Mouse (Mus musculus) intestine, embryonic 16.5 days (tissue): ENCODE data around the gene Mettl7a3. TPM values are rescaled to one million over a fixed set of nuclear protein-coding genes. Genes with fewer than 3 reads are reported as not detected.
A peak's percentile ranks its signal among the peaks of the same experiment; 100 is the strongest.
"Not testable (repeated sequence)": the region's sequence is repeated elsewhere in the genome, so short reads cannot be mapped to it uniquely, and the experiment has no call there.

Experiments used
- ATAC-seq: fragments of 200-750 bp; cut with Nextera tagmentation; 2 replicates; pipeline ENCODE4 v1.8.0; 2017; ENCODE audit warnings: moderate TSS enrichment, moderate library complexity
- H3K27ac ChIP-seq: fragments of 300-500 bp; sonication (generic); 2 replicates; pipeline ENCODE4 v1.5.1; 2014; ENCODE audit warnings: mild to moderate bottlenecking, low read length
- H3K27me3 ChIP-seq: fragments of 300-500 bp; sonication (generic); replicated peaks from 2 replicates; pipeline ENCODE4 v1.6.1; 2014; ENCODE audit warnings: low read length, control low read depth, mixed read lengths; ENCODE audit not compliant: control insufficient read depth, insufficient read depth
- H3K36me3 ChIP-seq: fragments of 300-500 bp; sonication (generic); 2 replicates; pipeline ENCODE4 v1.6.1; 2014; ENCODE audit warnings: low read length, control low read depth; ENCODE audit not compliant: control insufficient read depth, insufficient read depth
- H3K4me1 ChIP-seq: fragments of 300-500 bp; sonication (generic); 2 replicates; pipeline ENCODE4 v1.6.1; 2014; ENCODE audit warnings: low read length, control low read depth, mixed read lengths; ENCODE audit not compliant: control insufficient read depth, insufficient read depth
- H3K4me2 ChIP-seq: fragments of 300-500 bp; sonication (generic); 2 replicates; pipeline ENCODE4 v1.6.1; 2014; ENCODE audit warnings: low read depth, low read length, control low read depth
- H3K4me3 ChIP-seq: fragments of 300-500 bp; sonication (generic); 2 replicates; pipeline ENCODE4 v1.5.1; 2014; ENCODE audit warnings: mild to moderate bottlenecking, low read length
- H3K9ac ChIP-seq: fragments of 300-500 bp; sonication (generic); 2 replicates; pipeline ENCODE4 v1.6.1; 2014; ENCODE audit warnings: low read depth, low read length
- H3K9me3 ChIP-seq: fragments of 300-500 bp; sonication (generic); 2 replicates; pipeline ENCODE4 v1.6.1; 2016; ENCODE audit warnings: low read length, control low read depth; ENCODE audit not compliant: control insufficient read depth
- WGBS: fragments of 180-500 bp; shearing (Covaris S2); extraction: QIAGEN DNeasy Blood & Tissue Kit; methylation state at CpG from one replicate; pipeline ENCODE4 v1.1.7; 2014; 5-methylcytosine and 5-hydroxymethylcytosine counted together
- polyA plus RNA-seq: library from polyadenylated mRNA; unstranded; fragments of >200 nt; fragmentation: Nextera tagmentation; extraction: Ambion mirVana; gene quantifications from 2 replicates; pipeline ENCODE4 v1.2.1, GENCODE M21; 2015

Mettl7a3 gene
- polyA plus RNA-seq, 1 experiment from 2014 or later, result not detected

DNA sequence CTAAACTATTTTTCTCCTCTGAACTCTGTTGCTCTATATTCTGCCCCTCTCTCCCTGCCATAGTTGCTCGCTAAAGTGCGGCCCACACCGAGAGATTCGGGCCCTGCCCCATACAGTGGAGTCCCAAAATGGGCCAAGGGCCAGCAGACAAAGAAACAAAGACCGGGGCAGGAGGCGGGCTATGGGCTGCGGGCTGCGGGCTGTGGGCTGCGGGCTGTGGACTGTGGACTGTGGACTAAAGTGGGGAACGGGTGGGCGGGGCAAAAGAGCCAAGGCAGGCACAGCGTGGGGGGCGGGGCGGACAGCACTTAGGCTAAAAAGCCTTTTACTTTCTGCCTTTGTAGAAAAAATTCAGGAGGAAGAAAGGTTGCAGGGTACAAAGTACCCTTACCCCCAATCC, 12.0 kb downstream of the Mettl7a3 start:
- Histone ChIP-seq H3K9me3 (peaks cover 3% of the 10 kb centered on the region; the same call in 1 of the 2 replicates), H3K27ac (no peak overlapping the region), H3K4me2 (no peak overlapping the region), H3K4me3 (no peak overlapping the region), H3K9ac (no peak overlapping the region), H3K27me3 (no peaks in the 10 kb centered on the region), H3K4me1 (peaks cover 8% of the 10 kb centered on the region; the same call in 1 of the 2 replicates), H3K36me3 (no peaks in the 10 kb centered on the region)
- ATAC-seq, result peak; percentile 44
- 67% methylated on average over 14 of the region's 14 CpGs for WGBS

DNA sequence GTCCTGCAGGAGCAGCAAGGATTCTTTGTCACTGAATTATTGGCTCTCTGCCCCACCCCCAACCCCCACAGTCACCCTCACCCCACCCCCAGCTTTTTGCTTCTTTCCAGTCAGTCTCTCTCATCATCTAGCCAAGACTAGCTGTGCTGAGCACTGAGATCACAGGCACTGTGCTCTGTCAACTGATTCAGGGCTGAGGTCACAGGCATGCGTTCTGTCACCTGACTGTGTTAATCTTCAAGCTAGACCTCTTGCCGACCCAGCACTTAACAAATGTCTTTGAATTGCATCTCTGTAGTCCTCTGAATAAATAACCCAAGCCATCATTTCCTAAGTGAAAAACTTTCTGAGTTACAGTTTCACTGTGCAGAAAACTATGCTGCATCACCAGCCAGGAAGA, 14.8 kb downstream of the Mettl7a3 start:
- Histone ChIP-seq H3K9me3 (peaks cover 3% of the 10 kb centered on the region; the same call in 1 of the 2 replicates), H3K36me3 (no peaks in the 10 kb centered on the region), H3K9ac (no peak overlapping the region), H3K4me3 (no peak overlapping the region), H3K27me3 (no peaks in the 10 kb centered on the region), H3K4me2 (no peak overlapping the region), H3K27ac (no peak overlapping the region), H3K4me1 (peaks cover 8% of the 10 kb centered on the region; the same call in 1 of the 2 replicates)
- ATAC-seq, result 0 out of 2 replicates have a peak, but pooled peaks have one; percentile 39
- 25% methylated on average over 2 of the region's 2 CpGs for WGBS

GRCm38 (mm10) chr15:100351501-100352060, 16.9 kb downstream of the Mettl7a3 start:
- H3K4me2 ChIP-seq, result no peak overlapping the region
- no peak for ATAC-seq
- no peak overlapping the region for H3K4me3 ChIP-seq
- H3K27me3 ChIP-seq, result no peaks in the 10 kb centered on the region
- 60% methylated on average over 6 of the region's 6 CpGs for WGBS
- no peaks in the 10 kb centered on the region for H3K9me3 ChIP-seq
- no peak overlapping the region for H3K27ac ChIP-seq
- peaks cover 8% of the 10 kb centered on the region; the same call in 1 of the 2 replicates for H3K4me1 ChIP-seq
- H3K9ac ChIP-seq, result no peak overlapping the region
- no peaks in the 10 kb centered on the region for H3K36me3 ChIP-seq

DNA sequence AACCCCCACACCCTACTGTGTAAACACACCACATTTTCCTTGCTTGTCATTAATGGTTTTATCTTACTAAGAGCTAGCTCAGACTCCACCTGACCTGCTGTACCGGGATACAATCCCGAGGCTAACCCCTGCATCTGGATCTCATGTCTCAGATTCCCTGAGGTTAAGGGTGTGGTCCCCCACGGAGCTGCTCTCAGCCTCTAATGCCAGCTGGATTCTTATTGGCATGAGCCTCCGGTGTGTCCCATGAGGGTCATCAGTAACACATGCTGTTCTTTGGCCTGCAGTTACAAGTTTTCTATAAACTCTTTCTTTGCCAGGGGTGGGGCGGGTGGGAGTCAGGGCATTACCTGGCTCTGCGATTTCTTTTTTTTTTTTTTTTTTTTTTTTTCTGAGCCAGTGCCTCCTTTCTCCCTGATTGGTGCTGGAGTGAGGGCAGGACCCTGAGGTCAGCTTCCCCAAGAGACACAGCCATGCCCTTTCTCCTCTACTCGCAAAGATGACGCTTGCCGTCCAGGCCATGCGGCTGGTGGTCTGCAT, 18.1 kb downstream of the Mettl7a3 start, which contains the start of the genes Methig1 and Mettl7a2:
Gene Methig1 (plus strand): TSS at position 439 of the 540 bp plus-strand sequence.
Gene Mettl7a2 (plus strand): TSS at position 490 of the 540 bp plus-strand sequence.
- no peaks in the 10 kb centered on the region for H3K36me3 ChIP-seq
- no peak within 1 kb of the TSS for H3K4me3 ChIP-seq
- ATAC-seq, result peak; percentile 49
- no peak within 1 kb of the TSS for H3K4me2 ChIP-seq
- WGBS, result 76% methylated on average over 10 of the region's 10 CpGs
- no peaks in the 10 kb centered on the region for H3K27me3 ChIP-seq
- no peaks in the 10 kb centered on the region for H3K9me3 ChIP-seq
- no peak within 1 kb of the TSS for H3K9ac ChIP-seq
- peaks cover 8% of the 10 kb centered on the region; the same call in 1 of the 2 replicates for H3K4me1 ChIP-seq
- H3K27ac ChIP-seq, result no peak within 1 kb of the TSS

DNA sequence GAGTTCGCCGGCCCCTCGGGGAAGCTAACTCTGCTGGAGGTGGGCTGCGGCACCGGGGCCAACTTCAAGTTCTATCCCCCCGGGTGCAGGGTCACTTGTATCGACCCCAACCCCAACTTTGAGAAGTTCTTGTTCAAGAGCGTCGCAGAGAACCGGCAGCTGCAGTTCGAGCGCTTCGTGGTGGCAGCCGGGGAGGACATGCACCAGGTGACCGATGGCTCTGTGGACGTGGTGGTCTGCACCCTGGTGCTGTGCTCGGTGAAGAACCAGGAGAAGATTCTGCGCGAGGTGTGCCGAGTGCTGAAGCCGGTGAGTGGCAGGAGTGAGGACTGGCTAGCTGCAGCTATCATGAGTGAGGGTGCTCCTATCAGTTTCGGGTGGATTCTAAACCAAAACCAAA, 18.7 kb downstream of the Mettl7a3 start:
- not testable (repeated sequence) for H3K9ac ChIP-seq, H3K4me1 ChIP-seq, ATAC-seq, H3K36me3 ChIP-seq, H3K27ac ChIP-seq, H3K9me3 ChIP-seq, H3K27me3 ChIP-seq, H3K4me2 ChIP-seq, H3K4me3 ChIP-seq
- WGBS, result 98% methylated on average over 10 of the region's 22 CpGs

GRCm38 (mm10) chr15:100355876-100356275, 21.1 kb downstream of the Mettl7a3 start:
- peak; percentile 71 for ATAC-seq
- WGBS, result 42% methylated on average over 5 of the region's 5 CpGs
- 0 out of 2 replicates have a peak, but pooled peaks cover 4% of the 10 kb centered on the region for H3K4me1 ChIP-seq
- no peak overlapping the region for H3K4me2 ChIP-seq
- no peaks in the 10 kb centered on the region for H3K9me3 ChIP-seq
- H3K27ac ChIP-seq, result no peak overlapping the region
- H3K27me3 ChIP-seq, result no peaks in the 10 kb centered on the region
- no peak overlapping the region for H3K9ac ChIP-seq
- no peaks in the 10 kb centered on the region for H3K36me3 ChIP-seq
- H3K4me3 ChIP-seq, result no peak overlapping the region

GRCm38 (mm10) chr15:100364242-100364641, 29.5 kb downstream of the Mettl7a3 start, which contains the start of gene Higd1c:
Gene Higd1c, plus strand, starts transcription at chr15:100364542.
- no peaks in the 10 kb centered on the region for H3K36me3 ChIP-seq
- no peaks in the 10 kb centered on the region for H3K27me3 ChIP-seq
- H3K27ac ChIP-seq, result no peak within 1 kb of the TSS
- H3K4me2 ChIP-seq, result no peak within 1 kb of the TSS
- WGBS, result 65% methylated on average over 7 of the region's 7 CpGs
- no peaks in the 10 kb centered on the region for H3K4me1 ChIP-seq
- no peak for ATAC-seq
- no peaks in the 10 kb centered on the region for H3K9me3 ChIP-seq
- H3K4me3 ChIP-seq, result no peak within 1 kb of the TSS
- no peak within 1 kb of the TSS for H3K9ac ChIP-seq

GRCm38 (mm10) chr15:100365967-100366366, 31.2 kb downstream of the Mettl7a3 start:
- H3K9me3 ChIP-seq, H3K9ac ChIP-seq, H3K27ac ChIP-seq, H3K27me3 ChIP-seq, H3K36me3 ChIP-seq, ATAC-seq, H3K4me3 ChIP-seq, H3K4me1 ChIP-seq, H3K4me2 ChIP-seq: not testable (repeated sequence)
- WGBS, result 60% methylated on average over 9 of the region's 9 CpGs

GRCm38 (mm10) chr15:100367119-100367518, 32.4 kb downstream of the Mettl7a3 start:
- Histone ChIP-seq H3K27ac (no peak overlapping the region), H3K4me3 (no peak overlapping the region), H3K9ac (no peak overlapping the region), H3K4me2 (no peak overlapping the region), H3K4me1 (no peaks in the 10 kb centered on the region), H3K27me3 (no peaks in the 10 kb centered on the region), H3K9me3 (no peaks in the 10 kb centered on the region), H3K36me3 (no peaks in the 10 kb centered on the region)
- WGBS, result 65% methylated on average over 7 of the region's 7 CpGs
- no peak for ATAC-seq
